Mouse (Mus musculus) spleen, adult 10 weeks (tissue): ENCODE data around the gene Gm17555. TPM values are rescaled to one million over a fixed set of nuclear protein-coding genes. Genes with fewer than 3 reads are reported as not detected.

Source experiments
- polyA plus RNA-seq: library from polyadenylated mRNA; stranded (reverse); fragments of 350-450 nt; fragmentation: Illumina TruSeq; extraction: RNeasy Lipid Tissue Mini Kit (QIAGEN cat#74804); gene quantifications from one replicate; pipeline ENCODE4 v1.2.3, GENCODE M21; 2015; ENCODE audit warnings: low replicate concordance; ENCODE audit not compliant: insufficient read depth

Gene Gm17555
- not detected for polyA plus RNA-seq

GRCm38 (mm10) chr2:126214800-126215199, at the start of gene Gm17555:
Gene Gm17555, plus strand, starts transcription at chr2:126215100.

Other genes starting within 250 kb of the Gm17555 start
- gene Fgf7, start 180.4 kb upstream of the Gm17555 start, polyA plus RNA-seq: 2.3 TPM
- not detected for gene Fam227b, start 63.1 kb upstream of the Gm17555 start, polyA plus RNA-seq
- gene Dtwd1, start 63.0 kb upstream of the Gm17555 start, polyA plus RNA-seq: 12.2 TPM